Mouse (Mus musculus) T-cell, adult 2 months (primary cell): ENCODE results near the gene 1700024B05Rik.
"Not testable (repeated sequence)": the region's sequence is repeated elsewhere in the genome, so short reads cannot be mapped to it uniquely, and the experiment has no call there.

Experiments
- DNase-seq: peaks from one replicate; pipeline ENCODE4 v3.0.0; 2022; ENCODE audit warnings: low spot score

The 1700024B05Rik gene

DNA sequence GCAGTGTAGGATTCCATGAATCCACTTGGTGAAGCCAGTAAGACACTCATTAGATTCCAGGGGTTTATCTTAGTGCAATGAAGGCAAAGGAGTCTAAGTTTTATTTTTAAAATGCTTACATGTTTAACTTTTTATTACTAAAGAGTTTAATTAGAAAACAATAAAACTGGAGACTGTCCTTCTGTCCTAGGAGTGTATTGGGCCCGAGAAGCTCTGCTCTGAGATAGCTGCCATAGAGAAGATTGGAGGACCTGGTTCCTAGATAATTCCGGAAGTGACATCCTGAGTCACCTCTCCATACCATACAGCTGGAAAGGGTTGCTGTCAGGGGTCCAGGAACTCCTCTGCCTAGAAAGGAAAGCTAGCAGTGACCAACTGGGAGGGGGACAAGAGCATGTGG lies at the start of gene 1700024B05Rik:
TSS of gene 1700024B05Rik (plus strand) at position 301 of the 400 bp plus-strand sequence.
- DNase-seq = not testable (repeated sequence)

DNA sequence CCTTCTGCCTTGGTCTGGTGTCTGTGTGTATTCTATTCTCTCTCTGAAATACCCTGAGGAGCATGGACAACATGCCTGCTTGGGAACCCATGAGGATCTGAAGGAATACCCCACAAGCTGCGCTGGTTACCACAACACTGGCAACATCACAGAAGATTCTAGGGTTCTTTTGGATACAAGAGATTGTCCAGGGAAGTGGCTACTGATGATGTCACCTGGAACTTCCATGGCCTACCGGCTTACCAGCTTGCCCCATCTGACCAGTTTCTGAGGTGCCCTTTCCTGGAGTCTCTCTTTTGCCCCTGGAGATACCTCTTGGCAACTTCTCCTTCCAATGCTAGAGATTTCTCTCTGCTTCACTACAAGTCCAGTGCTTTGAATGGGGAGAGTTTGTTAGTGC lies 36.6 kb upstream of the 1700024B05Rik start, which contains the start of gene Gm7980:
TSS of gene Gm7980 (minus strand) at position 101 of the 400 bp plus-strand sequence.
- not testable (repeated sequence) for DNase-seq

DNA sequence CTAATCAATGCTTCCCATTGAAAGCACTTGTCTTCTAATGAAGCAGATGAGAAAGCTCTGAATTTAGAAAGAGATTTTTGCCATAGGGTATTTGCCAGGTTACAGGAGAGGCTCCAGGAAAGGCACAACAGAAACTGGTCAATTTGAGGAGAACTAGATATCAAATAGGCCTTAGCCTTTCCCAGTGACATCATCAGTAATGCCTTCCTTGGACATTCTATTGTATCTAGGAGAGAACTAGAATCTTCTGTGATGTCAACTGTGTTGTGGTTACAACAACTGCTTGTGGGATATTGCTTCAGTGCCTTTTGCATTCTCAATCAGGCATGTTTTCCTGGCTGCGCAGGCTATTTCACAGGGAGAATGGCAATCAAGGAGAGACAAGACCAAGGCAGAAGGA lies 19.1 kb upstream of the 1700024B05Rik start, which contains the start of gene 1700049E17Rik1:
TSS of gene 1700049E17Rik1 (plus strand) at position 301 of the 400 bp plus-strand sequence.
- not testable (repeated sequence) for DNase-seq

DNA sequence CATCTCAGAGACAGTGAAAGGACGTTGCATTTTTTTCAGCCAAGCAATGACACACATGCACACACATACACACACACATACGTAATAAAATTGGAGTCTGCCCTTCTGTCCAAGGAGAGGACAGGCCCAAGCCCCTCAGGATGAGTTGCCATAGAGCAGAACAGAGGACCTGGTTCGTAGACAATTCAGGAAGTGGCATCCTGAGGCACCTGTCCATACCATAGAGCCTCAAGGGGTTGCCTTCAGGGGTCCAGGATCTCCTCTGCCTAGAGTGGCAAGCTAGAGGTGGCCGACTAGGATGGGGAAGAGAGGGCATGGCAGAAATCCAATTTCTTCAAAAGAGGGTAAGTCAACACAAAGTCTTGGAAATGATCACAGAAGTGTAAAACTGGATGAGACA lies 20.3 kb downstream of the 1700024B05Rik start:
- not testable (repeated sequence) for DNase-seq

DNA sequence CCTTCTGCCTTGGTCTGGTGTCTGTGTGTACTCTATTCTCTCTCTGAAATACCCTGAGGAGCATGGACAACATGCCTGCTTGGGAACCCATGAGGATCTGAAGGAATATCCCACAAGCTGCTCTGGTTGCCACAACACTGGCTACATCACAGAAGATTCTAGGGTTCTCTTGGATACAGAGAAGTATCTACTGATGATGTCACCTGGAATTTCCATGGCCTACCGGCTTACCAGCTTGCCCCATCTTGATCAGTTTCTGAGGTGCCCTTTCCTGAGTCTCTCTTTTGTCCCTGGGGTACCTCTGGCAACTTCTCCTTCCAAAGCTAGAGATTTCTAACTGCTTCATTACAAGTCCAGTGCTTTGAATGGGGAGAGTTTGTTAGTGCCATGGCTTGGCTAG lies 24.0 kb downstream of the 1700024B05Rik start, which contains the start of gene Gm6401:
TSS of gene Gm6401 (minus strand) at position 101 of the 400 bp plus-strand sequence.
- DNase-seq = not testable (repeated sequence)

DNA sequence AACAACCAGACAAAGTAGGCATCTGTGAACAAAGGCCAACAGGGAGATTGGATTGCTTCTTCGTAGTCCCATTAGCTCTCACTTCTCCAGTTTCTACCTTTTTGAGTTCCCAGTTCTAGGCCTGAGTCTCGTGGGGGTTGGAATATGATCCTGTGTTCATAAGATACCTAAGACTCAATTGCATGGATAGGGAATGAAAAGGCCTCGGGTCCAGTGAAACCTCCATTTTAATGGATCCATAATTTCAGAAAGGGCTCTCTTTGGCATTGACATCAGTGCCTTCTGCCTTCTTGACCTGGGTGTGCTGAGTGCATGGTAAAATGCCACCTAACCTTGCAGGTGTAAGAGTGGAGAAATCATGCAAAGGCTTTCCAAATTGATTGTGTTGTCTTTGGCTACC lies 24.8 kb downstream of the 1700024B05Rik start:
- DNase-seq = not testable (repeated sequence)

DNA sequence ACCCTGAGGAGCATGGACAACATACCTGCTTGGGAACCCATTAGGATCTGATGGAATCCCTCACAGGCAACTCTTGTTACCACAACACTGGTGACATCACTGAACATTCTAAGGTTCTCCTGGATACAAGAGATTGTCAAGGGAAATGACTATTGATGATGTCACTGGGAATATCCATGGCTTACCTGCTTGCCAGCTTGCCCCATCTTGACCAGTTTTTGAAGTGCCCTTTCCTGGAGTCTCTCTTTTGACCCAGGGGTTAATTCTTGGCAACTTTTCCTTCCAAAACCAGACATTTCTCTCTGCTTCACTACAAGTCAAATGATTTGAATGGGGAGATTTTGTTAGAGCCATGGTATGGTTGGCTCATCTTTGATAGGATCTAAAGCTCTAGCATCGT lies 39.4 kb downstream of the 1700024B05Rik start, which contains the start of gene Gm3543:
TSS of gene Gm3543 (minus strand) at position 101 of the 400 bp plus-strand sequence.
- not testable (repeated sequence) for DNase-seq
